Mouse (Mus musculus): ENCODE data around the gene Cyyr1.

DNA sequence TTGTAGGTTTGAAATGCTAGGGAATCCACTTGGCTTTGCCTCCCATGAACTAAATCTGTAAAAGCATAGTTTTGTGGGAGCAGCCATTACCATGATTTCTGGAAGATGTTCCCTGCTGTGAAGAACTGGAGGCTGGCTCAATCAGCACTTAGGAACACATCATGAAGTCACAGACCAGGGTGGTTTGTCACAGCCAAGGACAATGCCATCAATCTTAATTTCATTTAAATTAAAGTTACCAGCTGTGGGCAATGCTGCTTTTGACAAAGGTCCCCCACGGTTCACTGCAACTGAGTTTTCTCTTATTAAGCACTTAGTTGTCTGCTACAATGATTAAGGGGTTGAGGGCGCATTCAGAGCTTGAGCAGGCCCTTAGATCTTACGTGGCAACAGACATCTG is 48.1 kb downstream of the Cyyr1 start:
- no peak for TF ChIP-seq POLR2A (IDR thresholded peaks at IDR 0.05; ENCODE audit: insufficient read length, low read depth)
- no peak for TF ChIP-seq MYOD1 (IDR thresholded peaks at IDR 0.05; ENCODE audit: control insufficient read depth in 1 of 3, insufficient read length in 2 of 3, low read depth in 2 of 3)
- no peak for TF ChIP-seq MYOG (IDR thresholded peaks at IDR 0.05; ENCODE audit: control insufficient read depth in 1 of 3, insufficient read depth in 1 of 3, insufficient read length in 2 of 3, low read depth in 2 of 3)
- no peak for TF ChIP-seq TCF3 (IDR thresholded peaks at IDR 0.05; ENCODE audit: insufficient read length, low read depth)
- TF ChIP-seq TCF12 (IDR thresholded peaks at IDR 0.05; ENCODE audit: insufficient read depth, poor library complexity, severe bottlenecking): no peak
- no peak for TF ChIP-seq MAX (IDR thresholded peaks at IDR 0.05; ENCODE audit: low read depth)
- TF ChIP-seq E2F4 (IDR thresholded peaks at IDR 0.05; ENCODE audit: insufficient read depth): no peak
